Mouse (Mus musculus) liver, adult 2 months (tissue): ENCODE results near the gene Vcan.

Experiments
- CTCF ChIP-seq: fragments of 200-500 bp; IDR thresholded peaks from 2 replicates; pipeline ENCODE4 v1.5.1; 2011; ENCODE audit warnings: low read depth, low read length, control low read depth
- POLR2A ChIP-seq: fragments of 200-500 bp; IDR thresholded peaks from 2 replicates; pipeline ENCODE4 v1.6.1; 2011; ENCODE audit warnings: low read length, control low read depth; ENCODE audit not compliant: insufficient read depth; ENCODE audit errors: extremely low read depth

GRCm38 (mm10) chr13:89782886-89783285 lies 40.6 kb upstream of the Vcan start:
- no peak for TF ChIP-seq CTCF
- no peak for TF ChIP-seq POLR2A
